In the genomic region with DNA sequence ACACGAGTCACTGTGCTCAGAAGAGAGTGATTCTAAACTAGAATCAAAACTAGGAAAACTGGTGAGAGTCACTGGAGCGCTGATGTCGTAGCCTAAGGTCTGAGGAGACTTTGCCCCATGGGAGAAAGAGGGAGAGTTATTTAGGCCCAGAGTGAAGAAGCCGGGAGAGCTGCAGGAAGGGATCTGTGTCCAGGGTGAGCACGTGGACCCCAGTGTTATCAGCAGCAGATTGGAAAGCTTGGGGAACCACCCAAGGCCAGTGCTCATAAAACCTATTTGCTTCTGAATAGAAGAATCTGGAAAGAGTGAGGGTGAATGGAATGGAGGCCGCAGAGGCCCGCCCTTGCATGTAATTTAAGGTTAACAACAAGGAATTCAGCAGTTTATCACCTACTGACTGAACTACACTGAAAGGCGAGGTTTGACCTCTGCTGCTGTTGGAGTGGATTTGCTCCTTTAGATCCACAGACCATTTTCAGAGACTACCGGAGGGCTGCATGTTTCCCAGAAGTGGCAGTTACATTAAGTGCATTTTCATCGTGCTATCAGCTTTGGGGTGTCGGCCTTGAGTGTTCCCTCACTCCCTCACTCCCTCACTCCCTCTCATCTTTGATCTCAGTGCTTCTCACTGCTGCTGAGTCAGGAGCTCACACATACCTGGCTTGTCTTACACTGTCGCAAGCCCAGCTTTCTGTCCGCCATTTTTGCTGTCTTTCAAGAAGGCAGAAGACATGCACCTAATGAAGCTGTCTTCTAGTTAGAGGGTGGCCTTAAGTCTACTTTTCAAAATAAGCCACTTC, we compare ENCODE assay signal across 13 mouse cellular contexts. TPM values are rescaled to one million over a fixed set of nuclear protein-coding genes. Genes with fewer than 3 reads are reported as not detected.
DNase-seq lines count a peak whose midpoint lies in the region; ATAC-seq and TF ChIP-seq lines count a peak whose summit lies in the region.
"Had no signal": no experiment of that assay in that cellular context is flagged by ENCODE, and none has a peak within 500 bp of the region (broad histone marks: within the 10 kb centered on the region; RNA-seq: fewer than 3 reads in every experiment).

No protein-coding gene starts in this region.

- H3K9ac ChIP-seq in kidney, embryonic 15.5 days: no peak overlapping the region
- peak overlapping the region; percentile 26; the same call in 1 of the 2 replicates for H3K9ac ChIP-seq in ES-Bruce4 (ENCODE audit: low read depth, poor library complexity, severe bottlenecking)
- H3K9ac ChIP-seq: neural tube, embryonic 12.5 days had no signal

- H3K4me3 ChIP-seq in kidney, embryonic 15.5 days (replicated peaks): no peak overlapping the region
- H3K4me3 ChIP-seq in ES-Bruce4 (ENCODE audit: low read depth, low read length): 0 out of 2 replicates have a peak overlapping the region, but pooled peaks have one; percentile 18
- H3K4me3 ChIP-seq: embryonic facial prominence, embryonic 10.5 days; neural tube, embryonic 12.5 days had no signal

- no peaks in the 10 kb centered on the region for H3K27me3 ChIP-seq in kidney, embryonic 15.5 days
- H3K27me3 ChIP-seq in ES-Bruce4 (ENCODE audit: control insufficient read depth, insufficient read depth, low read length, poor library complexity, severe bottlenecking): no peaks in the 10 kb centered on the region
- H3K27me3 ChIP-seq: neural tube, embryonic 12.5 days had no signal

- no peak for TF ChIP-seq POLR2A in ES-Bruce4 (IDR thresholded peaks at IDR 0.05; ENCODE audit: insufficient read depth, low read length)

- H3K4me1 ChIP-seq in kidney, embryonic 15.5 days: peaks cover 14% of the 10 kb centered on the region
- H3K4me1 ChIP-seq in ES-Bruce4 (ENCODE audit: control insufficient read depth, insufficient read depth, low read length): peaks cover 7% of the 10 kb centered on the region
- H3K4me1 ChIP-seq: embryonic facial prominence, embryonic 10.5 days had no signal

- H3K4me2 ChIP-seq in kidney, embryonic 15.5 days: no peak overlapping the region
- H3K4me2 ChIP-seq: neural tube, embryonic 12.5 days had no signal

- DNase-seq in kidney, postnatal 4 days: no peak
- peak; percentile 50 for DNase-seq in WW6 (ENCODE audit: low read depth, low spot score)
- no peak for DNase-seq in spleen, postnatal 36 days (ENCODE audit: low spot score in 2 of 2)
- DNase-seq: adrenal gland, adult 8-10 months; cerebellum, postnatal 14 days; heart, postnatal 10 days; lung, postnatal 4 days had no signal

- peaks cover 12% of the 10 kb centered on the region; the same call in 1 of the 2 replicates for H3K36me3 ChIP-seq in kidney, embryonic 15.5 days
- H3K36me3 ChIP-seq in ES-Bruce4 (ENCODE audit: control insufficient read depth, insufficient read depth, low read length, poor library complexity, severe bottlenecking): no peaks in the 10 kb centered on the region; the same call in 1 of the 2 replicates

- 0 out of 2 replicates have a peak overlapping the region, but pooled peaks have one; percentile 5 for H3K27ac ChIP-seq in kidney, embryonic 15.5 days
- peak overlapping the region; percentile 73 for H3K27ac ChIP-seq in ES-Bruce4 (ENCODE audit: insufficient read depth, low read length)
- H3K27ac ChIP-seq: embryonic facial prominence, embryonic 10.5 days; neural tube, embryonic 12.5 days had no signal

- TF ChIP-seq EP300 in ES-Bruce4 (IDR thresholded peaks at IDR 0.05; ENCODE audit: insufficient read depth, low read depth, low read length): no peak

- H3K9me3 ChIP-seq in kidney, embryonic 15.5 days (replicated peaks): no peaks in the 10 kb centered on the region
- no peaks in the 10 kb centered on the region for H3K9me3 ChIP-seq in ES-Bruce4 (replicated peaks; ENCODE audit: control insufficient read depth, insufficient read depth, low read length, poor library complexity, severe bottlenecking)
- H3K9me3 ChIP-seq: embryonic facial prominence, embryonic 10.5 days; neural tube, embryonic 12.5 days had no signal

- no peak for TF ChIP-seq CTCF in ES-Bruce4 (IDR thresholded peaks at IDR 0.05; ENCODE audit: low read depth, low read length)

- ATAC-seq in kidney, embryonic 15.5 days (replicated peaks; ENCODE audit: low FRiP score): no peak
- ATAC-seq in megakaryocyte-erythroid progenitor cell, adult 5-6 weeks (replicated peaks; ENCODE audit: low FRiP score, low TSS enrichment, poor library complexity, severe bottlenecking): peak; percentile 68
- ATAC-seq in erythroid progenitor cell, adult 5-6 weeks (replicated peaks; ENCODE audit: low FRiP score, poor library complexity, severe bottlenecking): no peak

- WGBS in kidney, embryonic 15.5 days: 50% methylated on average over 13 of the region's 13 CpGs

RNA-seq across cellular contexts. Expression of a gene that starts 6.5 kb away (rescaled TPM):
- polyA plus RNA-seq in kidney, embryonic 15.5 days (2015; fragmentation: Nextera tagmentation; extraction: Ambion mirVana): 43.9 and 46.7 TPM in 2 replicates
- polyA plus RNA-seq in ES-Bruce4 (2011; ENCODE audit: insufficient read depth, insufficient read length, low read depth, missing spikeins): 79.3 and 83.0 TPM in 2 replicates
- 47.4 and 67.6 TPM in 2 replicates for total RNA-seq in megakaryocyte-erythroid progenitor cell, adult 5-6 weeks (2014; fragmentation: Nextera tagmentation)
- 85.3 and 88.9 TPM in 2 replicates for total RNA-seq in megakaryocyte-erythroid progenitor cell, adult 5-6 weeks (2017)
- 17.6 and 17.7 TPM in 2 replicates for total RNA-seq in erythroid progenitor cell, adult 5-6 weeks (2015; ENCODE audit: low replicate concordance)
- total RNA-seq in erythroid progenitor cell, adult 5-6 weeks (2017; ENCODE audit: low replicate concordance): 28.7 and 42.0 TPM in 2 replicates
